Mouse (Mus musculus): ENCODE data around the gene Card19.

DNA sequence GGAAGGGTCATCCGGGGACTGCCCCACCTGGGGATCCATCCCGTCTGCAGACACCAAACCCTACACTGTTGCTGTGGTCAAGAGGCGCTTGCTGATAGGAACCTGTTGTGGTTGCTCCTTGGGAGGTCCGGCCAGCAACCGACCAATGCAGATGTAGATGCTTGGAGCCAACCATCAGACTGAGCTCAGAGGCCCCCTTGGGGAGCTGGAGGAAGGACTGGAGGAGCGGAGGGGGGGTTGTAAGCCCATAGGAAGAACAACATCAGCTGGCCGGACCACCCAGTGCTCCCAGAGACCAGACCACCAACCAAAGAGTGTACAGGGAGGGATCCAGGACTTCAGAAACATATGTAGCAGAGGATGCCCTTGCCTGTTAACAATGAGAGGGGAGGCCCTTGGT lies 6.5 kb downstream of the Card19 start:
- TF ChIP-seq HCFC1 (IDR thresholded peaks at IDR 0.05; ENCODE audit: borderline replicate concordance, insufficient read depth, low read length) (no peak), ZC3H11A (IDR thresholded peaks at IDR 0.05; ENCODE audit: borderline replicate concordance, low read depth, low read length) (no peak), ZNF384 (IDR thresholded peaks at IDR 0.05; ENCODE audit: low read depth, low read length) (no peak), CHD2 (IDR thresholded peaks at IDR 0.05; ENCODE audit: low read depth, low read length) (no peak)

Measured in ES-E14 (cell line).